Mouse (Mus musculus): ENCODE data around the gene Borcs5.

DNA sequence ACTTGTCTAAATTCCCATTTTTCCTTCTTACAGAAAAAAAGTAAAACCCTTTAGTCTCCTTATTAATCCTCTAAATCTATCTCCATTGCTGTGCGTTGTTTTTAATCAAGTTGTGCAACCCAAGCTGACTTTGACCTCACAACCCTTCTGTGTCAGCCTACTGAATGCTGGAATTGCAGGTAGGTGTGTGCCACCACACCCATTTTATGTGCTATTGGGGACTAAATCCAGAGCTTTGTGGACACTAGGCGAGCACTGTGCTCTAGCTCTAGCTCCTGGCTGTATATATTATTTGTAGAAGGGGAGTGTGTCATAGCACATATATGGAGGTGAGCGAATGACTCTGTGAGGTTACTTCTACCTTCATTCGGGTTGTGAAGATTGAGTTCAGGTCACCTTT lies 111.8 kb downstream of the Borcs5 start:
- TF ChIP-seq CTCF (IDR thresholded peaks at IDR 0.05; ENCODE audit: extremely low read depth, insufficient read depth, insufficient read length, insufficient replicate concordance) (no peak), POLR2A (IDR thresholded peaks at IDR 0.05; ENCODE audit: low read depth, low read length) (no peak)

All from spleen, adult 2 months (tissue).